Mouse (Mus musculus): ENCODE data around the gene Jdp2. TPM values are rescaled to one million over a fixed set of nuclear protein-coding genes. Genes with fewer than 3 reads are reported as not detected.

The Jdp2 gene
- polyA plus RNA-seq, 1 experiment from 2014 or later, result 1.3 TPM

- no peak overlapping the region for H3K4me3 ChIP-seq (ENCODE audit: low read depth, low read length)
- no peaks in the 10 kb centered on the region for H3K36me3 ChIP-seq (ENCODE audit: insufficient read depth)
- no peak overlapping the region for H3K27ac ChIP-seq (ENCODE audit: low read depth)
- H3K4me2 ChIP-seq, result no peak overlapping the region
- H3K27me3 ChIP-seq (ENCODE audit: insufficient read depth, low read length), result no peaks in the 10 kb centered on the region
- no peaks in the 10 kb centered on the region for H3K9me3 ChIP-seq (ENCODE audit: low read depth, low read length)
- ATAC-seq (ENCODE audit: insufficient read depth) (no peak), DNase-seq (no peak)
- H3K9ac ChIP-seq, result no peak overlapping the region
- peaks cover 6% of the 10 kb centered on the region; the same call in 1 of the 2 replicates for H3K4me1 ChIP-seq (ENCODE audit: insufficient read depth)
- 55% methylated on average over 1 of the region's 1 CpGs for WGBS
- no peak for TF ChIP-seq CTCF (IDR thresholded peaks at IDR 0.05; ENCODE audit: low read depth)
These were observed 28.7 kb upstream of the Jdp2 start for GRCm38 (mm10) chr12:85570158-85570540.

- H3K36me3 ChIP-seq (ENCODE audit: insufficient read depth), result no peaks in the 10 kb centered on the region
- H3K9me3 ChIP-seq (ENCODE audit: low read depth, low read length), result no peaks in the 10 kb centered on the region
- DNase-seq, result no peak
These were observed 27.5 kb upstream of the Jdp2 start for GRCm38 (mm10) chr12:85571312-85571711.

GRCm38 (mm10) chr12:85572047-85572475 is 26.8 kb upstream of the Jdp2 start:
- no peak for TF ChIP-seq CTCF (IDR thresholded peaks at IDR 0.05; ENCODE audit: low read depth)
- Histone ChIP-seq H3K36me3 (ENCODE audit: insufficient read depth) (no peaks in the 10 kb centered on the region), H3K4me2 (peak overlapping the region; percentile 27; the same call in 1 of the 2 replicates), H3K4me3 (ENCODE audit: low read depth, low read length) (no peak overlapping the region), H3K4me1 (ENCODE audit: insufficient read depth) (peaks cover 6% of the 10 kb centered on the region), H3K27me3 (ENCODE audit: insufficient read depth, low read length) (no peaks in the 10 kb centered on the region), H3K9me3 (ENCODE audit: low read depth, low read length) (no peaks in the 10 kb centered on the region), H3K27ac (ENCODE audit: low read depth) (no peak overlapping the region), H3K9ac (no peak overlapping the region)
- WGBS, result 33% methylated on average over 10 of the region's 10 CpGs
- ATAC-seq (ENCODE audit: insufficient read depth) (peak; percentile 79), DNase-seq (peak; percentile 58)

More at GRCm38 (mm10) chr12:85571312-85571711, 27.5 kb upstream of the Jdp2 start:
- no peak overlapping the region for H3K27ac ChIP-seq (ENCODE audit: low read depth)
- H3K4me1 ChIP-seq (ENCODE audit: insufficient read depth), result peaks cover 6% of the 10 kb centered on the region
- H3K27me3 ChIP-seq (ENCODE audit: insufficient read depth, low read length), result no peaks in the 10 kb centered on the region
- no peak overlapping the region for H3K4me2 ChIP-seq
- no peak for ATAC-seq (ENCODE audit: insufficient read depth)
- WGBS, result 71% methylated on average over 11 of the region's 11 CpGs
- no peak overlapping the region for H3K9ac ChIP-seq
- no peak for TF ChIP-seq CTCF (IDR thresholded peaks at IDR 0.05; ENCODE audit: low read depth)
- H3K4me3 ChIP-seq (ENCODE audit: low read depth, low read length), result no peak overlapping the region

GRCm38 (mm10) chr12:85574806-85575495 is 23.9 kb upstream of the Jdp2 start:
- no peak overlapping the region for H3K9ac ChIP-seq
- TF ChIP-seq CTCF (IDR thresholded peaks at IDR 0.05; ENCODE audit: low read depth), result no peak
- no peaks in the 10 kb centered on the region for H3K27me3 ChIP-seq (ENCODE audit: insufficient read depth, low read length)
- ATAC-seq (ENCODE audit: insufficient read depth) (no peak), DNase-seq (no peak)
- WGBS, result 45% methylated on average over 6 of the region's 6 CpGs
- no peaks in the 10 kb centered on the region for H3K9me3 ChIP-seq (ENCODE audit: low read depth, low read length)
- H3K4me1 ChIP-seq (ENCODE audit: insufficient read depth), result no peaks in the 10 kb centered on the region; the same call in 1 of the 2 replicates
- H3K4me2 ChIP-seq, result no peak overlapping the region
- no peaks in the 10 kb centered on the region for H3K36me3 ChIP-seq (ENCODE audit: insufficient read depth)
- no peak overlapping the region for H3K27ac ChIP-seq (ENCODE audit: low read depth)
- no peak overlapping the region for H3K4me3 ChIP-seq (ENCODE audit: low read depth, low read length)

- no peak overlapping the region for H3K27ac ChIP-seq (ENCODE audit: low read depth)
- ATAC-seq (ENCODE audit: insufficient read depth), result peak; percentile 36; the same call in 1 of the 2 replicates
These were observed 23.4 kb upstream of the Jdp2 start for GRCm38 (mm10) chr12:85575496-85575840.

GRCm38 (mm10) chr12:85581261-85582066 is 17.4 kb upstream of the Jdp2 start:
- H3K9ac ChIP-seq, result no peak overlapping the region
- no peak for TF ChIP-seq CTCF (IDR thresholded peaks at IDR 0.05; ENCODE audit: low read depth)
- H3K4me3 ChIP-seq (ENCODE audit: low read depth, low read length), result no peak overlapping the region
- DNase-seq (no peak), ATAC-seq (ENCODE audit: insufficient read depth) (no peak)
- no peak overlapping the region for H3K27ac ChIP-seq (ENCODE audit: low read depth)
- H3K4me1 ChIP-seq (ENCODE audit: insufficient read depth), result peaks cover 5% of the 10 kb centered on the region; the same call in 1 of the 2 replicates
- H3K4me2 ChIP-seq, result no peak overlapping the region
- no peaks in the 10 kb centered on the region for H3K36me3 ChIP-seq (ENCODE audit: insufficient read depth)
- WGBS, result 36% methylated on average over 15 of the region's 15 CpGs
- no peaks in the 10 kb centered on the region for H3K9me3 ChIP-seq (ENCODE audit: low read depth, low read length)
- H3K27me3 ChIP-seq (ENCODE audit: insufficient read depth, low read length), result no peaks in the 10 kb centered on the region

More at GRCm38 (mm10) chr12:85575496-85575840, 23.4 kb upstream of the Jdp2 start:
- 50% methylated on average over 4 of the region's 4 CpGs for WGBS
- H3K9ac ChIP-seq, result no peak overlapping the region
- H3K4me1 ChIP-seq (ENCODE audit: insufficient read depth), result no peaks in the 10 kb centered on the region; the same call in 1 of the 2 replicates
- H3K4me3 ChIP-seq (ENCODE audit: low read depth, low read length), result no peak overlapping the region
- H3K36me3 ChIP-seq (ENCODE audit: insufficient read depth), result no peaks in the 10 kb centered on the region
- TF ChIP-seq CTCF (IDR thresholded peaks at IDR 0.05; ENCODE audit: low read depth), result no peak
- peak; percentile 54 for DNase-seq
- no peaks in the 10 kb centered on the region for H3K9me3 ChIP-seq (ENCODE audit: low read depth, low read length)
- no peaks in the 10 kb centered on the region for H3K27me3 ChIP-seq (ENCODE audit: insufficient read depth, low read length)
- no peak overlapping the region for H3K4me2 ChIP-seq

GRCm38 (mm10) chr12:85582067-85582316 is 16.8 kb upstream of the Jdp2 start:
- no peak for TF ChIP-seq CTCF (IDR thresholded peaks at IDR 0.05; ENCODE audit: low read depth)
- Histone ChIP-seq H3K27me3 (ENCODE audit: insufficient read depth, low read length) (no peaks in the 10 kb centered on the region), H3K9me3 (ENCODE audit: low read depth, low read length) (no peaks in the 10 kb centered on the region)

More at GRCm38 (mm10) chr12:85582067-85582316, 16.8 kb upstream of the Jdp2 start:
- Histone ChIP-seq H3K4me1 (ENCODE audit: insufficient read depth) (peaks cover 5% of the 10 kb centered on the region; the same call in 1 of the 2 replicates), H3K27ac (ENCODE audit: low read depth) (no peak overlapping the region), H3K36me3 (ENCODE audit: insufficient read depth) (no peaks in the 10 kb centered on the region), H3K9ac (no peak overlapping the region), H3K4me3 (ENCODE audit: low read depth, low read length) (no peak overlapping the region), H3K4me2 (no peak overlapping the region)
- no peak for ATAC-seq (ENCODE audit: insufficient read depth)
- DNase-seq, result no peak
- 83% methylated on average over 5 of the region's 5 CpGs for WGBS

Measured in lung, embryonic 14.5 days (tissue).